Mouse (Mus musculus) cerebellum, adult 2 months (tissue): ENCODE measurements around the gene Cpsf6. TPM values are rescaled to one million over a fixed set of nuclear protein-coding genes. Genes with fewer than 3 reads are reported as not detected.

Experiments
- DNase-seq, 2 experiments: peaks; one replicate each; pipeline ENCODE4 v3.0.0; 2021
- H3K27ac ChIP-seq: fragments of 200-500 bp; 2 replicates; pipeline ENCODE4 v1.5.1; 2012; ENCODE audit warnings: low read length, control low read depth, inconsistent platforms; ENCODE audit not compliant: insufficient read depth
- H3K27me3 ChIP-seq: fragments of 200-500 bp; 2 replicates; pipeline ENCODE4 v1.6.1; 2012; ENCODE audit warnings: inconsistent platforms, mild to moderate bottlenecking, low read length, moderate library complexity; ENCODE audit not compliant: control insufficient read depth, insufficient read depth
- H3K4me1 ChIP-seq: fragments of 200-500 bp; 2 replicates; pipeline ENCODE4 v1.6.1; 2011; ENCODE audit warnings: low read length; ENCODE audit not compliant: control insufficient read depth, insufficient read depth
- H3K4me3 ChIP-seq: fragments of 200-500 bp; replicated peaks from 2 replicates; pipeline ENCODE3; 2011; ENCODE audit warnings: mild to moderate bottlenecking, low read depth, low read length, control low read depth; ENCODE audit not compliant: insufficient read depth
- CTCF ChIP-seq: fragments of 200-500 bp; IDR thresholded peaks from 2 replicates; pipeline ENCODE4 v1.5.1; 2011; ENCODE audit warnings: low read depth, mild to moderate bottlenecking, control low read depth, low read length, moderate library complexity, borderline replicate concordance; ENCODE audit not compliant: insufficient read depth
- POLR2A ChIP-seq: fragments of 200-500 bp; IDR thresholded peaks from 2 replicates; pipeline ENCODE4 v1.6.1; 2011; ENCODE audit warnings: low read length, control low read depth, borderline replicate concordance; ENCODE audit not compliant: insufficient read depth
- WGBS: fragments of 180-500 bp; shearing (Covaris S2); methylation state at CpG from one replicate; pipeline ENCODE4 v1.1.7; 2018; 5-methylcytosine and 5-hydroxymethylcytosine counted together
- polyA plus RNA-seq: library from polyadenylated mRNA; depleted of rRNA; stranded (reverse); fragments of >200 nt; gene quantifications from 2 replicates; pipeline ENCODE4 v1.2.3, GENCODE M21; 2012; rRNA removed

The Cpsf6 gene
- polyA plus RNA-seq: 64.0 and 68.4 TPM in 2 replicates

DNA sequence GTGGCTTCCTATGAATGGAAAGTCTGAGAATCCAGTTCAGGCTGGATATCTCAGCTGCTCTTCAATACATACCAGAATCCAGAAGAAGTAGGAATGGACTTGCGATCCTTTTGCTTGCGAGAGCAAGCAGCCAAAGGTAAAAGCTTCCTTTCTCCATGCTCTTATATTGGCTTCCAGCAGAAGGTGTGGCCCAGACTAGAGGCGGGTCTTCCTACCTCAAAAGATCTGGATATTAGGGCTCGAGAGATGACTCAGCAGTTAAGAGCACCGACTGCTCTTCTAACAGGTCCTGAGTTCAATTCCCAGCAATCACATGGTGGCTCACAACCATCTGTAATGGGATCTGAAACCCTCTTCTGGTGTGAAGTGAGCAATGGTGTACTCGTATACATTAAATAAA is at the start of gene Cpsf6:
Cpsf6 (minus strand) TSS at position 108 of the 400 bp plus-strand sequence.
- Histone ChIP-seq H3K27me3 (no peaks in the 10 kb centered on the region), H3K27ac (no peak within 1 kb of the TSS), H3K4me3 (no peak within 1 kb of the TSS), H3K4me1 (no peaks in the 10 kb centered on the region)
- DNase-seq: no peak
- TF ChIP-seq CTCF: no peak
- TF ChIP-seq POLR2A: no peak
- WGBS: 94% methylated on average over 6 of the region's 6 CpGs

DNA sequence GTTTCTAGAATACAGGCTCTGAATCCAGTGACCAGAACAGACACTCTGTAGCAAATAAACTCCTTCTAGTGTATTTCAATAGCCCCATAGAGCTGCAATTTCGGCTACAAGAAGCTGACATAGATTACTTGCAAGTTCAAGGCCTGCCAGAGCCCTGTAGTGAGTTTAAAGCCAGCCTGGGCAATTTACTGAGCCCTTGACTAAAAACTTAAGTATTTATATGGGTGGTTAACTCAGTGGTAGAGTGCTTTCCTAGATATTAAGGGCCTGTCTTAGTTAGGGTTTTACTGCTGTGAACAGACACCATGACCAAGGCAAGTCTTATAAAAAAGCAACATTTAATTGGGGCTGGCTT is 46.8 kb upstream of the Cpsf6 start:
- H3K4me3 ChIP-seq: no peak overlapping the region
- no peak overlapping the region for H3K27ac ChIP-seq
- no peak for DNase-seq
- WGBS: 85% methylated on average over 1 of the region's 1 CpGs
- H3K4me1 ChIP-seq: no peaks in the 10 kb centered on the region
- no peaks in the 10 kb centered on the region for H3K27me3 ChIP-seq
- TF ChIP-seq POLR2A (no peak), CTCF (no peak)

DNA sequence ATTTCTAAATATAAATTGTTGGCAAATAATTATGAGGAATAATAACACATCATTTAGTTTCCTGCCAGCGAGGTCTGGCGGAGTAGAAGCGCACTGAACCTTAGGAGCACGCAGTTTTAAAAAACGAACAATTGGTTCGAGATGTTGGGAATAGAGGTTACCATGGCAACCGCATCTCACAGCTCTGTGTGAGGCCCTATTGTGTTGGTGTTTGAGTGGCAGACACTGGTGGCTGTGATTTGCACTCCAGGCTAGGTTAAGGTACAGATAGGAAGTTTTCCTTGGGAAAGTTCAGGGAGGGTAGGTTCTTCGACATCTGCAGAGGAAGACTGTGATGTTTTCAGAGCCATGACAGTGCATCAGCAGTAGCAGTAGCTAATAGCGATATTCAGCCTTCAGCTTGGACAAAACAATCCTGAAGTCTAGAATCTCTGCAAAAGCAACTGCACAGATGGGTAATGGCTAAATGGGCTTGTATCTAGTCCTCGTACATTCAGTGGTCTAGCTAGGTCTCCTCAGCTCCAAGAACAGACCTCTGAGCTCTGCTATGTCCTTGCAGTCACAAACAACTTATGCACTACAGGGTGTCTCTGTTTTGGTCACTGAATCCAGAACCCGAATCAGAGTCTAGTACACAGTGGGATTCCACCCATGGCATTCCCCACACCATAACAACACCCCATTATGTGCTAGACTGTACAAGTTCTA is 46.2 kb upstream of the Cpsf6 start:
- H3K27ac ChIP-seq: no peak overlapping the region
- H3K27me3 ChIP-seq: no peaks in the 10 kb centered on the region
- no peak for DNase-seq
- 28% methylated on average over 11 of the region's 11 CpGs for WGBS
- no peaks in the 10 kb centered on the region for H3K4me1 ChIP-seq
- no peak overlapping the region for H3K4me3 ChIP-seq
- TF ChIP-seq POLR2A: no peak

DNA sequence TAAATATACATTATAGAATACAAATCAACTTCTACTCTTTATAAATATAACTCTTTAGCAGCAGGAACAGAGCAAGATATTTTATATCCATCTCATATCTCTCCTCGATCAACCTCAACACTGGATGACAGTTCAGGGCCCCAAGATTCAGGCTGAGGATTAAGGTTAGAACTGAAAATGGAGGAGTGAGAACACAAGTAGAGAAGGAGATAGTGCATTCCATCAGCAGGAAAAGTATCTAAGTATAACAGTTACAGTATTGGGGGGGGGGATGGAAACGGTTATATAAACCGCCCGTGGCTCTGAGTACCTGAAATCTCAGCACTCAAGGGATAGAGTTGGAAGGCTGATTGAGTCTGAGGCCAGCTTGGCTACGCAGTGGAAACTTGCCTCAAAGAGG is 45.2 kb upstream of the Cpsf6 start:
- no peaks in the 10 kb centered on the region for H3K4me1 ChIP-seq
- H3K4me3 ChIP-seq: no peak overlapping the region
- 95% methylated on average over 5 of the region's 5 CpGs for WGBS
- TF ChIP-seq POLR2A (no peak), CTCF (no peak)
- no peaks in the 10 kb centered on the region for H3K27me3 ChIP-seq
- no peak overlapping the region for H3K27ac ChIP-seq
- DNase-seq: no peak

DNA sequence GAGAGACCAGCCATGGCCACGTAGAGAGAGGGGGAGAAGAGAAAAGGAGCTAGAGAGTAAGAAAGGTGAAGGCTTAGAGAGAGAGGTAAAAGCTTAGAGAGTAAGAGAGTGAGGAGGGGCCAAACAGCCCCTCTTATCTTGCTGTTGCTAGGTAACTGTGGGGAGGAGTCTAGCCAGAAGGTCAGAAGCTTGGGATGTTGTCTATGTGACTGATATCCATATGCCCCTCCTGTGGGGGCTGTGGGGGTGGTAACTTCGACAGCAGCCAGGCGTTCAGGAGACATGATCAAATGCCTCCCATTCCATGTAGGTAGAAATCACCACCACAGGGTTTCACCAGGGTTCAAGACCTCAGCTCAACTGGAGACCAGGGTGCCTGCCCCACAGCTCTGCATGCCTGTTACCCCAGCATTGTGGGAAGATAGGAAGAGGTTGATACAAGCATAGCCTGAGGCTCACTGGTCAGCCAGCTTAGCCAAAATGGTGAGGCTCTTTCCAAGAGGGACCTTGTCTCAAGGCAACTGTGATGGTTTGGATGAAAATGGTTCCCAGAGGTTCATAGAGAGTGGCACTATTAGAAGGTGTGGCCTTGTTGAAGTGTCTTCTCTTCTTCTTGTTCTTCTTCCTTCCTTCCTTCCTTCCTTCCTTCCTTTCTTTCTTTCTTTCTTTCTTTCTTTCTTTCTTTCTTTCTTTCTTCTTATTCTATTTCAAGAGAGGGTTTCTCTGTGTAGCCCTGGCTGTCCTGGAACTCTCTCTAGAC is 44.5 kb upstream of the Cpsf6 start:
- no peak for DNase-seq
- 65% methylated on average over 3 of the region's 3 CpGs for WGBS
- Histone ChIP-seq H3K4me3 (no peak overlapping the region), H3K27ac (no peak overlapping the region), H3K4me1 (no peaks in the 10 kb centered on the region), H3K27me3 (no peaks in the 10 kb centered on the region)
- TF ChIP-seq POLR2A: no peak
- no peak for TF ChIP-seq CTCF

DNA sequence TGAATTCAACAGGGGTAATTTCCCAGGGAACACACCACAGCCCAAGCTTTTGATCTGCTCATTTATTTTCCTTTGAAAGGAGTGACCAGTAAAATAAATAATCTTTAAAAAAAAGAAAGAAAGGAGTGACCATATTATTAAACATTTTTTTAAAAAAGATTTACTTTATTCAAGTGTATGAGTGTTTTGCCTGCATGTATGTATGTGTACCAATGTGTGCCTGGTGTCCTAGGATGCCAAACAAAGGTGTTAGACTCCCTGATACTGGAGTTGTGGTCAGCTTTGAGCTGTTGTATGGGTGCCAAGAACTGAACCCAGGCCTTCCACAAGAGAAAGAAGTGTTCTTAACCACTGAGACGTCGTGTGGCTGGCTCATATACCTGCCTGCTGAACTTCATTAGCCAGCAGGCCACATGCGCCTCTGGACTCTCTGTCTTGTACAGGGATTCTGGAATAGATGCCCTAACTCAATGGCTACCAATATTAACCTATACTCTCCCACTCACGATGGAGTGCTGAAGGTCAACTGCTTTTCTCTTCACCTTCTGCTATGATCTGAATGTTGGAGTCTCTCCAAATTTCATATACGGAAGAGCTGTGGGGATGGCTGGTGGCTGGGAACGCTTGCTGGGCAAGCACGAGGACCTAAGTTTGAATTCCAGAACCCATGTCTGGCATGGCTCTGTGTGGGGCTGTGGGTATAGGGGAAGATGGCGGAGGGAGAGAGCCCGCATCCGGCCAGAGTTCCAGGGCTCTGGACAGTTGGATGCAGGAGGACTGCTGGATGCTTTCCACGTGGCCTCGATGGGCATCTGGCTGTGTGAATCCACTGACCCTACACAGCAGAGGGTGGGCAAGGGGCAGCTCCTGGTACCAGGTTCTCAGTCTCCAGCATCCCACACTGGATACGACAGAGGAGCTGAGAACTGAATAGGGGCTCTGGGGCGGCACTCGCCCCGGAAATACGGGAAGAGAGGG is 43.5 kb upstream of the Cpsf6 start:
- no peak overlapping the region for H3K4me3 ChIP-seq
- H3K4me1 ChIP-seq: no peaks in the 10 kb centered on the region
- no peak for DNase-seq
- TF ChIP-seq CTCF (no peak), POLR2A (no peak)
- no peak overlapping the region for H3K27ac ChIP-seq
- WGBS: 73% methylated on average over 17 of the region's 17 CpGs
- no peaks in the 10 kb centered on the region for H3K27me3 ChIP-seq

DNA sequence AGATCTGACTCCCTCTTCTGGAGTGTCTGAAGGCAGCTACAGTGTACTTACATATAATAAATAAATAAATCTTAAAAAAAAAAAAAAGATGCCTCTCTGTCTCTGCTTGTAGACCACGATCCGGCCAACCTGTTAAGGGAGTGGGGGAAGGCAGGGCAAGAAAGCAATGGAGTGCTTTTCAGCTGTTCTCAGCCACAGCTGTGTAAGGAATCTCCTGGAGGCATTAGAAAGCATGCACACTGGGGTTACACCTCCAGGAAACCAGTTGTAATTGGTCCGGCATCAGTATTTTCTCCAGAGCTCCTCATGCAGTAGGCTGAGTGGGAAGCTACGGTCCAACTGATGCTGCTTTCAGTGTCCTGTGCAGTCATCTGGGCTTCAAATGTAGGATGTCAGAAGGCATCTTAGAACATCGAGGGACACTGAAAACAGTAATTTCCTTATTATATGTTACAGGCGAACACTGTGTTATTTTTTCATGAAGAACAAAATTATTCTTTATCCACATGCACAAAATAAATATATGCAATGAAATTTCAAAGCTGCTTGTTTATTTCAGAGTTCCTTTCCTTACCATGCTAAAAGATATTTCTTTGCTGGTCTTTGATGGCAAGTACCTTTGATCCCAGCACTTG is 42.5 kb upstream of the Cpsf6 start:
- no peak for TF ChIP-seq CTCF
- no peak for TF ChIP-seq POLR2A
- 87% methylated on average over 6 of the region's 6 CpGs for WGBS
- no peak for DNase-seq
- Histone ChIP-seq H3K4me1 (no peaks in the 10 kb centered on the region), H3K27ac (no peak overlapping the region), H3K4me3 (no peak overlapping the region), H3K27me3 (no peaks in the 10 kb centered on the region)
